Mouse (Mus musculus) heart, embryonic 12.5 days (tissue): ENCODE data around the gene Tnfsf14. TPM values are rescaled to one million over a fixed set of nuclear protein-coding genes. Genes with fewer than 3 reads are reported as not detected.

Experiments used
- ATAC-seq: fragments of 200-750 bp; cut with Nextera tagmentation; 2 replicates; pipeline ENCODE4 v1.8.0; 2017; ENCODE audit warnings: moderate TSS enrichment, moderate library complexity; ENCODE audit not compliant: insufficient number of reproducible peaks, low FRiP score
- H3K27ac ChIP-seq: fragments of 300-500 bp; sonication (generic); 2 replicates; pipeline ENCODE4 v1.5.1; 2016; ENCODE audit warnings: mild to moderate bottlenecking, moderate library complexity; ENCODE audit not compliant: poor library complexity, severe bottlenecking
- H3K27me3 ChIP-seq: fragments of 300-500 bp; sonication (generic); replicated peaks from 2 replicates; pipeline ENCODE4 v1.6.1; 2016; ENCODE audit warnings: mild to moderate bottlenecking, moderate library complexity
- H3K36me3 ChIP-seq: fragments of 300-500 bp; sonication (generic); 2 replicates; pipeline ENCODE4 v1.6.1; 2016; ENCODE audit warnings: mild to moderate bottlenecking, moderate library complexity
- H3K4me1 ChIP-seq: fragments of 300-500 bp; sonication (generic); replicated peaks from 2 replicates; pipeline ENCODE4 v1.6.1; 2016; ENCODE audit warnings: mild to moderate bottlenecking
- H3K4me2 ChIP-seq: fragments of 300-500 bp; sonication (generic); 2 replicates; pipeline ENCODE4 v1.6.1; 2016; ENCODE audit warnings: mild to moderate bottlenecking, moderate library complexity
- H3K4me3 ChIP-seq: fragments of 300-500 bp; sonication (generic); 2 replicates; pipeline ENCODE4 v1.5.1; 2016; ENCODE audit warnings: mild to moderate bottlenecking
- H3K9ac ChIP-seq: fragments of 300-500 bp; sonication (generic); 2 replicates; pipeline ENCODE4 v1.6.1; 2016; ENCODE audit warnings: mild to moderate bottlenecking, moderate library complexity
- H3K9me3 ChIP-seq: fragments of 300-500 bp; sonication (generic); replicated peaks from 2 replicates; pipeline ENCODE4 v1.6.1; 2016; ENCODE audit warnings: mild to moderate bottlenecking, moderate library complexity
- WGBS: fragments of 180-500 bp; shearing (Covaris S2); methylation state at CpG from one replicate; pipeline ENCODE4 v1.1.7; 2016; 5-methylcytosine and 5-hydroxymethylcytosine counted together
- polyA plus RNA-seq: library from polyadenylated mRNA; unstranded; fragments of >200 nt; fragmentation: Nextera tagmentation; extraction: Ambion mirVana; gene quantifications from 2 replicates; pipeline ENCODE4 v1.2.1, GENCODE M21; 2016

The Tnfsf14 gene
- polyA plus RNA-seq = 0.11 and 0.46 TPM in 2 replicates

DNA sequence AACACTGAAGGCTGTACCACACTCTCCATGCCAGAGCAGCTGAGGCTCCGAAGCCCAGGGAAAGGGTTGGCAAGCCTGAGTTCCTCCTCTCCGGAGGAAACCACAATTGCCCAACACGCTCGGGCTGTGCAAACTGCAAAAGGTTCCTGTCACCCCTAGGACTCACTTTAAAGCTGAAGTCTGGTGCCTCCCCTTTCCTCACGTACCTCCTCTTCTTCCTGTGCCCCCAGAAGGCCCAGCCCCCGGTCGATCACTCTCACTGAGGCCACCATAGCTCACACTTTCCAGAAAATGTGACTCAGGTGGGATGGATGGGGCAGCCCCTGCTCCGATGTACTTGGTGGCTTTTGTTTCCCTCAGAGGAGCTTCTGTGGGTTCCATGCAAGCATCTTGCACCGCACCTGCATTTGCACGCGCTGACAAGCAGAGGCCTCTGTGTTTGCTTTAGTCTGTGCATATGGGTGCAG is at the start of gene Tnfsf14:
Gene Tnfsf14 (minus strand): TSS at position 137 of the 467 bp plus-strand sequence.
- no peaks in the 10 kb centered on the region for H3K27me3 ChIP-seq
- no peak within 1 kb of the TSS for H3K27ac ChIP-seq
- ATAC-seq = no peak
- no peaks in the 10 kb centered on the region for H3K9me3 ChIP-seq
- H3K4me3 ChIP-seq = no peak within 1 kb of the TSS
- H3K36me3 ChIP-seq = no peaks in the 10 kb centered on the region
- 76% methylated on average over 11 of the region's 11 CpGs for WGBS
- no peak within 1 kb of the TSS for H3K4me2 ChIP-seq
- H3K9ac ChIP-seq = no peak within 1 kb of the TSS
- H3K4me1 ChIP-seq = no peaks in the 10 kb centered on the region

DNA sequence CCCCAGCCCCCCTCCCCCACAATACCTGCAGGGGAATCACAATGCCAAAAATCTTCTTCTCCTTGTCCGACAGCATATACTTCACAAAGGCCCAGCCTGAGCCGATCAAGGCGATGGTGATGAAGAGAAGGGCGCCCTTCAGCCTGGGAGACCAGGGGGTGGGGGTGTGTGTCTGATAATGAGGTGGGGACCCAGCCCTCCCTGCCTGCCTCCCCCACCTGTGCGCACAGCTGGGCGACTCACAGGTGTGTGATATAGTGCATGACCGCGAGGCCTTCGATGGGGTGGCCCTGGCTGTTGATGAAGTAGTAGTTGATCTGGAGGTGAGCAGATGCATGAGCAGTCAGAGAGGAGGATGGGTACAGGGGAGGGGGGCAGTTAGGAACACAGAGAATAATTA is 43.2 kb upstream of the Tnfsf14 start:
- Histone ChIP-seq H3K27ac (no peak overlapping the region), H3K9me3 (peaks cover 3% of the 10 kb centered on the region; the same call in 1 of the 2 replicates), H3K9ac (no peak overlapping the region), H3K4me3 (no peak overlapping the region), H3K4me1 (no peaks in the 10 kb centered on the region), H3K36me3 (peaks cover 49% of the 10 kb centered on the region), H3K4me2 (no peak overlapping the region), H3K27me3 (0 out of 2 replicates have a peak, but pooled peaks cover 2% of the 10 kb centered on the region)
- WGBS = 87% methylated on average over 9 of the region's 9 CpGs
- no peak for ATAC-seq

DNA sequence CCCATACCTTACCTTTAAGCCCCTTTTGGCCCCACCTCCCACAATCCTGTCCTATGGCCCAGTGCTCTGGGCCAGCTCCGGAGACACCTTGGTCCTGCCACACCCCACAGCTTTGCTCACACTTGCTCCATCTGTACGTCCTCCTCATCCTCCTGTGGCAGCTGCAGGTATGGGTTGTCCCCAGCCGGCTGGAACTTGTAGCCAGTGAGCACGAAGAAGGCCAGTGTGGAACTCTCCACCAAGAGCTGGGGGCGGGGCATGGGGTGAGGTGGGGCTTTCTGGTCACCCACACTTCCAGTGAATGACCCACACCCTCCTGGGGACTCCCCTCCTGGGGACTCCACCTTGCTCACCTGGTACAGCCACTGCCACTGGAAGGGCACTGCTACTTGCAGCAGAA is 41.8 kb upstream of the Tnfsf14 start:
- ATAC-seq = peak; percentile 23; the same call in 1 of the 2 replicates
- peaks cover 41% of the 10 kb centered on the region for H3K36me3 ChIP-seq
- 0 out of 2 replicates have a peak, but pooled peaks cover 5% of the 10 kb centered on the region for H3K27me3 ChIP-seq
- H3K4me1 ChIP-seq = no peaks in the 10 kb centered on the region
- 85% methylated on average over 5 of the region's 5 CpGs for WGBS
- H3K27ac ChIP-seq = no peak overlapping the region
- no peak overlapping the region for H3K4me2 ChIP-seq
- H3K9me3 ChIP-seq = no peaks in the 10 kb centered on the region
- H3K4me3 ChIP-seq = no peak overlapping the region
- H3K9ac ChIP-seq = no peak overlapping the region

DNA sequence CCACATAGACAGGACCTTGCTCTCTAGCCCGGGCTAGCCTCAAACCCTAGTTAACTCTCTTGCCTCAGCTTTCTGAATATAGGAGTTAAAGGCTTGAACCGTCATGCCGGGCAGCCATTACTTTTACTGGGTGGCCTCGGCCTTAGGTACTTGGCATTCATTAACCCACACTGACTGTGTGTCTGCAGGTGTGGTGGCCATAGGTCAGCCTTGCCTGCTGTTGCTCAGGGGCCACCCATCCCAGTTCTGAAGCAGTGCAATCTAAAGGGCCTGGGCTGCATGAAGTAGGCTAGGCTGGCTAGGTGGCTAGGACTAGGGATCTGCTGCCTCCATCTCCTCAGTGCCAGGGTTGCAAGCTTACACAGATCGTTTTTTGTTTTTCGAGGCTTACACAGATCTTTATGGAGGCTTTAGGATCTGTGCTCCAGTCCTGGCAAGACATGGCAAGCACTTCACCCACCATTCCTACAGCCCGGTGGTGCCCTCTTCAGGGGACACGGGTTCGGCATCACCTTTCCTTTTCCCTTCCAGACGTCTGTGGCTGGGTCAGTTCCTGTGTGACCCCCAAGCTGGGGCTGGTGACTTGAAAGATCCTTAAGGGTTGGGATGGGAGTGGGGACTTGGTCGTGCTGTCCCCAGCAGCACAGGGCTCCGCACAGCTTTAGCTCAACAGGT is 40.4 kb upstream of the Tnfsf14 start:
- H3K27ac ChIP-seq = no peak overlapping the region
- ATAC-seq = no peak
- peaks cover 41% of the 10 kb centered on the region for H3K36me3 ChIP-seq
- no peaks in the 10 kb centered on the region for H3K9me3 ChIP-seq
- H3K4me2 ChIP-seq = no peak overlapping the region
- no peaks in the 10 kb centered on the region for H3K4me1 ChIP-seq
- 81% methylated on average over 12 of the region's 12 CpGs for WGBS
- H3K9ac ChIP-seq = no peak overlapping the region
- no peak overlapping the region for H3K4me3 ChIP-seq
- H3K27me3 ChIP-seq = 0 out of 2 replicates have a peak, but pooled peaks cover 5% of the 10 kb centered on the region

DNA sequence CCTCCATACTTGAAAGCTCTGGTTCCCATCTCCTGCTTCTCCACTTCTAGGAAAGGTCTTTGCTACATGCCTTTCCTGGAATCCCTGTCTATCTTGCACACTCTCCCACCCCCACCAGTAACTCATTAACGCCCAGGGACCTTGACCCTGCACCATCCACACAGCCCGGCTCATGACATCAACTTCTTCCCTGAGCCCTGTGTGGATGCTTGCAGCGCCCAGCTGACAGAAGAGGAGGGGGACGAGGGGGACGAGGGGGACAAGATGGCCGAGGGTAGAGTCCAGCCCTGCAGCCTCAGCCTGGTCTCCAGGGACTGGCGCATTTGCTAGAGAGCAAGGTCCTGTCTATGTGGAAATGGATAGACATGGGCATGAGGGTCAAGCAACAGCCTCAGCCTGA is 39.1 kb upstream of the Tnfsf14 start:
- Histone ChIP-seq H3K27ac (no peak overlapping the region), H3K4me2 (no peak overlapping the region), H3K4me3 (no peak overlapping the region), H3K4me1 (no peaks in the 10 kb centered on the region), H3K27me3 (0 out of 2 replicates have a peak, but pooled peaks cover 5% of the 10 kb centered on the region), H3K36me3 (peaks cover 39% of the 10 kb centered on the region), H3K9me3 (no peaks in the 10 kb centered on the region), H3K9ac (no peak overlapping the region)
- no peak for ATAC-seq
- 41% methylated on average over 7 of the region's 7 CpGs for WGBS

DNA sequence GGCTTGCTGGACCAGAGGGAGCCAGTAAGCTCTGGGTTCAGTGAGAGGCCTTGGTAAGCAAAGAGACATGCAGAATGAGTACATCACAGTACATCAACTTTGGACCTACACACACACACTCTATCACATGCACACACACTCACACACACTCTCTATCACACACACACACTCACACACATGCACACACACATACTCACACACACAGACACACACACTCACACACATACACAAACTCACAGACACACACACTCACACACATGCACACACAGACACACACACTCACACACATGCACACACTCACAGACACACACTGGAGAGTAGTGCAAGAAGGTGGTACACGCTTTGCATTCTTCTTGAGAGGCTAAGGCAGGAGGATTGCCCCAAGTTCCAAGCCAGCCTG is 38.2 kb upstream of the Tnfsf14 start:
- H3K27me3 ChIP-seq = 0 out of 2 replicates have a peak, but pooled peaks cover 5% of the 10 kb centered on the region
- no peak overlapping the region for H3K9ac ChIP-seq
- no peaks in the 10 kb centered on the region for H3K9me3 ChIP-seq
- no peak for ATAC-seq
- H3K4me3 ChIP-seq = no peak overlapping the region
- no peak overlapping the region for H3K4me2 ChIP-seq
- 75% methylated on average over 1 of the region's 1 CpGs for WGBS
- H3K4me1 ChIP-seq = no peaks in the 10 kb centered on the region
- H3K27ac ChIP-seq = no peak overlapping the region
- peaks cover 31% of the 10 kb centered on the region for H3K36me3 ChIP-seq

DNA sequence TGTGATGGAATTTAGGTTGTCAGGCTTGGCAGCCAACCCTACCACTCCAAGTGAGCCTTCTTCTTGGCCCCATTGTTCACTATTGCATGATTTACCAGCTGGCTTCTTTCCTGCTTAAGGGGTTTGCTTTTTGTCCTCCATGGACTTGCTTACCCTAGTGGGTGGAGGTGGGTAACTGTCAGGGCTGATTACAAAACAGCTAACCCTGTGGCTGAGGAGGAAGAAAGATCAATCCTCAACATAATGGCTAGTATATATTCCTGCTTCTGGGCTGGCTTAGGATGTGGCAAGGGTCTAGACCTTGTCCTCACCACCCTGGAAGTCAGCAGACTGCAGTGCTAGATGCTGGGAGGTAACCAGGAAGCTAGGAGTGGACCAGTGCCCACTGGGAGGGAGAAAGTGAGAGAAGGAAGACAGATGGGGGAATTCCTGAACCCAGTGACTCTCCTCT is 37.4 kb upstream of the Tnfsf14 start:
- peaks cover 22% of the 10 kb centered on the region for H3K36me3 ChIP-seq
- no peak overlapping the region for H3K9ac ChIP-seq
- peaks cover 13% of the 10 kb centered on the region for H3K27me3 ChIP-seq
- H3K4me3 ChIP-seq = no peak overlapping the region
- no peak for ATAC-seq
- no peaks in the 10 kb centered on the region for H3K9me3 ChIP-seq
- no peak overlapping the region for H3K27ac ChIP-seq
- no peak overlapping the region for H3K4me2 ChIP-seq
- H3K4me1 ChIP-seq = 0 out of 2 replicates have a peak, but pooled peaks cover under 1% of the 10 kb centered on the region

DNA sequence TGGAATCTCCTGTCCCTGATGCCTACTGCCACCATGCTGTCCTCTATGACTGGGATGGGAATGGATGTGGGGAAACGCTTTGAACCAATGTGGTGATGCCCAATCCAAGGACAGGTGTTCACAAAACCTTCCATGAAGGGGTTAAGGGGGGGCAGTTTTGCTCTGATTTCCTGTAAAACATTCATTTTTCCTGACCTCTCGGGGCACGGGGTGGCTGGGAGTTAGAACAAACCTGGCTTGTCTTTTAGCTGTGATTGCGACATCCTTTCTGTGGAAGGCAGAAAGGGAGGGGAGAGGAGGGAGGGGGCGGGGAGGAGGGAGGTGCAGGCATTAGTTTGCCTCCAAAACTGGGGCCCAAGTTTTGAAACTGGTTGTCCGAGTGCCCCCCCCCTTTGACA is 36.8 kb upstream of the Tnfsf14 start:
- no peak for ATAC-seq
- H3K4me1 ChIP-seq = 0 out of 2 replicates have a peak, but pooled peaks cover 3% of the 10 kb centered on the region
- H3K4me2 ChIP-seq = no peak overlapping the region
- no peak overlapping the region for H3K9ac ChIP-seq
- peaks cover 15% of the 10 kb centered on the region for H3K27me3 ChIP-seq
- no peak overlapping the region for H3K27ac ChIP-seq
- H3K36me3 ChIP-seq = peaks cover 16% of the 10 kb centered on the region
- no peak overlapping the region for H3K4me3 ChIP-seq
- WGBS = 40% methylated on average over 6 of the region's 6 CpGs
- H3K9me3 ChIP-seq = no peaks in the 10 kb centered on the region

DNA sequence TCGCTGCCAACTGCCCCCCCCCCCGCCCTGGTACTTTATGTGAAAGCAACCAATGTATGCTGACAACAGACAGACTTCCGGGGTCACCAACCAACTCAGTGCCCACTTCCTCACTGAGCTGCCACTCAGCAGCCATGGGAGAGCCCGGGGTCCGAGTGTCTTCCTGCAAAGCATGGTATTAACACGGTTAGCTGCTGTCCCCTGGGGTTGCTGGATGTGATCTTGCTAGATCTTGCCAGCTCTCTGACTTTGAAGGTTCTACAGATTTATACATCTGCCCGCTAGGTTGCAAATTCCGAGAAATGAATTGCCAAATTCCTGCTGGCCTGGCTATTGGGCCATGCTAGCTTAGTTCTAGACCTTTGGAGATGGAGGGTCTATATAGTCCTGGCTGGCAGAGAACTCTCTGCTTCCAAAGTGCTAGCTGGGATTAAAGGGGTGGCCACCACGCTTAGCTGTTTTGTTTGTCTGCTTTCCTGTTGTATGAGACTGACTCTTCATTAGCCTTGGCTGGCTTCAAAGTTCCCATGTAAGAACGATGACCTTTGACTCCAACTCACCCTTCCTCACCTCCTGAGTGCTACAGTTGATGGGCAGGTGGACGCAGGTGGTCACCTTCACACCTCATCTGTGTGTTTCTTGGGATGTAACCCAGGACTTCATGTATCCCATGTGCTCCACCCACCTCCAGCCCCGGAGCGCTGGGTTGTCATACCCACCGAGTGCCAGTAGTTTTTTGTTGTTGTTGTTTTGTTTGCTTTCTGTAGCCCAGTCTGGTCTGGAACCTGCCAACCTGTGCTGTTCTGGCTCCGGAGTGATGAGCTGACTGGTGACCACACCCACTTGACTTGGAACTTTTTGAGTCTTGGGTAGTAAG is 36.1 kb upstream of the Tnfsf14 start:
- no peaks in the 10 kb centered on the region for H3K9me3 ChIP-seq
- no peak for ATAC-seq
- 72% methylated on average over 15 of the region's 15 CpGs for WGBS
- H3K9ac ChIP-seq = no peak overlapping the region
- peaks cover 18% of the 10 kb centered on the region for H3K27me3 ChIP-seq
- H3K4me1 ChIP-seq = 0 out of 2 replicates have a peak, but pooled peaks cover 3% of the 10 kb centered on the region
- no peak overlapping the region for H3K27ac ChIP-seq
- peaks cover 10% of the 10 kb centered on the region for H3K36me3 ChIP-seq
- no peak overlapping the region for H3K4me2 ChIP-seq
- H3K4me3 ChIP-seq = no peak overlapping the region

DNA sequence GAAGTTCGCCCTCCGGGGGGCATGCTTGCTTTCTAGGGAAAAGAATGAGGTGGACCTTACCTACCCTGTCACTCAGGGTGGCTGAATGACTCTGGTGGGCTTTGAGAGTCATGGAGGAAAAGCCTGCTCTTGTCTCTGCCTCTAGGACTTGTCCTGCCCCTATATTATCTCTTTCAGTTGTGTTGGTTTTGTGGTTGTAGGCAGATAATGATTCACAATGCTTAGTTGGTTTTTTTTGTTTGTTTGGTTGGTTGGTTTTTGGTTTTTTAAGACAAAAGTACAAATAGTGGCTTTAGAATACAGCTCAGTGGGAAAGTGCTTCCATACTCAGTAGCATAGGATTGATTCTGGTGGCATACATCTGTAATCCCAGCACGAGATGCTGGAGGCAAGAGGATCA is 34.9 kb upstream of the Tnfsf14 start:
- 67% methylated on average over 3 of the region's 3 CpGs for WGBS
- H3K4me1 ChIP-seq = 0 out of 2 replicates have a peak, but pooled peaks cover 3% of the 10 kb centered on the region
- ATAC-seq = no peak
- peaks cover 30% of the 10 kb centered on the region for H3K27me3 ChIP-seq
- no peaks in the 10 kb centered on the region for H3K36me3 ChIP-seq
- H3K27ac ChIP-seq = no peak overlapping the region
- no peak overlapping the region for H3K4me2 ChIP-seq
- H3K9ac ChIP-seq = no peak overlapping the region
- no peaks in the 10 kb centered on the region for H3K9me3 ChIP-seq
- H3K4me3 ChIP-seq = no peak overlapping the region

DNA sequence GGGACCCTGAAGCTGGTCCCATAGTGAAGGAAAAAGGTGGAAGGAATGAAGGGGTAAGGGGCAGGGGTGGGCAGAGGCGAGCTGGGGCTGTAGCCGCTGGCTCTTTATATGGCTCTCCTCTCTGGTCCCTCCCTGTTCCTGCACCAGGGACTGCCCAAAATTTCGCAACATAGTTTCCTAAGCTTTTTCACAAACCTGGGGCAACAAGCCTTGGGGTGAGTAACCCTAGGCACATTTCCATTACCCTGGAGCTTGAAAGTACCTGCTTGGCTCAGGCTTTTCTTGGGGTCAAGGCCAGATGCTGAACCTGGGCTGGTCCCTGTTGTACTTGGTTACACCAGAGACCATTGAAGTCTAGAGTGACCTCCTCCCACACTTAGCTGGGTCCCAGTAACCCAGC is 34.0 kb upstream of the Tnfsf14 start, which contains the start of gene C3:
Gene C3 (minus strand): TSS at position 123 of the 400 bp plus-strand sequence.
- WGBS = 75% methylated on average over 3 of the region's 3 CpGs
- Histone ChIP-seq H3K9ac (no peak within 1 kb of the TSS), H3K4me2 (no peak within 1 kb of the TSS), H3K27me3 (peaks cover 38% of the 10 kb centered on the region), H3K9me3 (no peaks in the 10 kb centered on the region), H3K4me1 (0 out of 2 replicates have a peak, but pooled peaks cover 3% of the 10 kb centered on the region), H3K4me3 (no peak within 1 kb of the TSS), H3K36me3 (no peaks in the 10 kb centered on the region), H3K27ac (no peak within 1 kb of the TSS)
- no peak for ATAC-seq
